Mouse (Mus musculus) hindbrain, embryonic 11.5 days (tissue): ENCODE measurements around the gene Fbxw11. TPM values are rescaled to one million over a fixed set of nuclear protein-coding genes. Genes with fewer than 3 reads are reported as not detected.

Experiments used
- ATAC-seq: fragments of 200-750 bp; cut with Nextera tagmentation; 2 replicates; pipeline ENCODE4 v1.8.0; 2017; ENCODE audit warnings: mild to moderate bottlenecking, moderate TSS enrichment, moderate library complexity; ENCODE audit not compliant: low FRiP score
- DNase-seq: peaks from one replicate; pipeline ENCODE4 v3.0.0-alpha.2; 2015; ENCODE audit warnings: low spot score
- H3K27ac ChIP-seq: fragments of 300-500 bp; sonication (generic); 2 replicates; pipeline ENCODE4 v1.5.1; 2014; ENCODE audit warnings: mild to moderate bottlenecking, low read depth, low read length
- H3K27me3 ChIP-seq: fragments of 300-500 bp; sonication (generic); 2 replicates; pipeline ENCODE4 v1.6.1; 2014; ENCODE audit warnings: mild to moderate bottlenecking, low read length, moderate library complexity, mixed read lengths; ENCODE audit not compliant: control insufficient read depth, insufficient read depth
- H3K36me3 ChIP-seq: fragments of 300-500 bp; sonication (generic); 2 replicates; pipeline ENCODE4 v1.6.1; 2014; ENCODE audit warnings: mild to moderate bottlenecking, low read length, moderate library complexity, mixed read lengths; ENCODE audit not compliant: control insufficient read depth, insufficient read depth
- H3K4me1 ChIP-seq: fragments of 300-500 bp; sonication (generic); replicated peaks from 2 replicates; pipeline ENCODE4 v1.6.1; 2014; ENCODE audit warnings: low read length, mixed read lengths; ENCODE audit not compliant: control insufficient read depth, insufficient read depth
- H3K4me2 ChIP-seq: fragments of 300-500 bp; sonication (generic); replicated peaks from 2 replicates; pipeline ENCODE4 v1.6.1; 2014; ENCODE audit warnings: mild to moderate bottlenecking, low read depth, low read length
- H3K4me3 ChIP-seq: fragments of 300-500 bp; sonication (generic); 2 replicates; pipeline ENCODE4 v1.5.1; 2014; ENCODE audit warnings: low read depth, low read length
- H3K9ac ChIP-seq: fragments of 300-500 bp; sonication (generic); 2 replicates; pipeline ENCODE4 v1.6.1; 2014; ENCODE audit warnings: low read depth, low read length
- H3K9me3 ChIP-seq: fragments of 300-500 bp; sonication (generic); 2 replicates; pipeline ENCODE4 v1.6.1; 2016; ENCODE audit warnings: low read length; ENCODE audit not compliant: control insufficient read depth
- WGBS: fragments of 180-500 bp; shearing (Covaris S2); extraction: QIAGEN DNeasy Blood & Tissue Kit; methylation state at CpG from one replicate; pipeline ENCODE4 v1.1.7; 2014; 5-methylcytosine and 5-hydroxymethylcytosine counted together
- polyA plus RNA-seq: library from polyadenylated mRNA; unstranded; fragments of >200 nt; fragmentation: Nextera tagmentation; extraction: Ambion mirVana; gene quantifications from 2 replicates; pipeline ENCODE4 v1.2.1, GENCODE M21; 2014

The Fbxw11 gene
- polyA plus RNA-seq, 1 experiment from 2014 or later = 82.7 TPM

GRCm38 (mm10) chr11:32619866-32620456 is 22.6 kb upstream of the Fbxw11 start:
- no peaks in the 10 kb centered on the region for H3K9me3 ChIP-seq
- no peak overlapping the region for H3K27ac ChIP-seq
- ATAC-seq = peak; percentile 53
- WGBS = 63% methylated on average over 6 of the region's 6 CpGs
- H3K27me3 ChIP-seq = no peaks in the 10 kb centered on the region
- no peak overlapping the region for H3K4me2 ChIP-seq
- no peak overlapping the region for H3K4me3 ChIP-seq
- DNase-seq = no peak
- H3K36me3 ChIP-seq = no peaks in the 10 kb centered on the region
- H3K4me1 ChIP-seq = peaks cover 4% of the 10 kb centered on the region; the same call in 1 of the 2 replicates
- no peak overlapping the region for H3K9ac ChIP-seq

- H3K4me3 ChIP-seq = no peak overlapping the region
- H3K9ac ChIP-seq = no peak overlapping the region
- H3K4me1 ChIP-seq = peaks cover 2% of the 10 kb centered on the region; the same call in 1 of the 2 replicates
- no peaks in the 10 kb centered on the region for H3K9me3 ChIP-seq
- ATAC-seq (no peak), DNase-seq (no peak)
- H3K36me3 ChIP-seq = no peaks in the 10 kb centered on the region
- H3K4me2 ChIP-seq = no peak overlapping the region
- no peak overlapping the region for H3K27ac ChIP-seq
- H3K27me3 ChIP-seq = no peaks in the 10 kb centered on the region
- 78% methylated on average over 12 of the region's 12 CpGs for WGBS
Measured at GRCm38 (mm10) chr11:32621831-32622478, 20.6 kb upstream of the Fbxw11 start.

- no peak for ATAC-seq
- Histone ChIP-seq H3K9ac (no peak overlapping the region), H3K4me3 (no peak overlapping the region), H3K36me3 (no peaks in the 10 kb centered on the region), H3K9me3 (no peaks in the 10 kb centered on the region), H3K4me2 (no peak overlapping the region), H3K27me3 (no peaks in the 10 kb centered on the region), H3K4me1 (peaks cover 2% of the 10 kb centered on the region; the same call in 1 of the 2 replicates), H3K27ac (no peak overlapping the region)
- no peak for DNase-seq
- WGBS = 81% methylated on average over 13 of the region's 13 CpGs
Measured at GRCm38 (mm10) chr11:32622479-32623190, 19.9 kb upstream of the Fbxw11 start.

GRCm38 (mm10) chr11:32623236-32623635 is 19.3 kb upstream of the Fbxw11 start:
- WGBS = 73% methylated on average over 5 of the region's 5 CpGs
- Histone ChIP-seq H3K36me3 (no peaks in the 10 kb centered on the region), H3K27me3 (no peaks in the 10 kb centered on the region), H3K4me3 (no peak overlapping the region), H3K27ac (no peak overlapping the region), H3K9ac (no peak overlapping the region), H3K4me2 (no peak overlapping the region), H3K4me1 (peaks cover 2% of the 10 kb centered on the region; the same call in 1 of the 2 replicates), H3K9me3 (no peaks in the 10 kb centered on the region)
- ATAC-seq (no peak), DNase-seq (no peak)

- no peak for DNase-seq
- no peaks in the 10 kb centered on the region for H3K36me3 ChIP-seq
- no peak overlapping the region for H3K4me3 ChIP-seq
- no peak overlapping the region for H3K9ac ChIP-seq
- no peaks in the 10 kb centered on the region for H3K9me3 ChIP-seq
- no peaks in the 10 kb centered on the region for H3K27me3 ChIP-seq
- no peak for ATAC-seq
- H3K4me1 ChIP-seq = peaks cover 2% of the 10 kb centered on the region; the same call in 1 of the 2 replicates
- 72% methylated on average over 6 of the region's 6 CpGs for WGBS
- H3K4me2 ChIP-seq = no peak overlapping the region
- H3K27ac ChIP-seq = no peak overlapping the region
Measured at GRCm38 (mm10) chr11:32623912-32624311, 18.6 kb upstream of the Fbxw11 start.

- 48% methylated on average over 1 of the region's 1 CpGs for WGBS
- Histone ChIP-seq H3K36me3 (no peaks in the 10 kb centered on the region), H3K9me3 (no peaks in the 10 kb centered on the region), H3K27me3 (no peaks in the 10 kb centered on the region), H3K4me1 (no peaks in the 10 kb centered on the region), H3K27ac (no peak overlapping the region), H3K4me3 (no peak overlapping the region), H3K9ac (no peak overlapping the region), H3K4me2 (no peak overlapping the region)
- ATAC-seq = no peak
- DNase-seq = no peak
Measured at GRCm38 (mm10) chr11:32625677-32626076, 16.8 kb upstream of the Fbxw11 start.

- 85% methylated on average over 6 of the region's 6 CpGs for WGBS
- Histone ChIP-seq H3K36me3 (no peaks in the 10 kb centered on the region), H3K4me2 (no peak overlapping the region), H3K9ac (no peak overlapping the region), H3K9me3 (no peaks in the 10 kb centered on the region), H3K27me3 (no peaks in the 10 kb centered on the region), H3K4me3 (no peak overlapping the region), H3K27ac (no peak overlapping the region), H3K4me1 (no peaks in the 10 kb centered on the region)
- no peak for ATAC-seq
- no peak for DNase-seq
Measured at GRCm38 (mm10) chr11:32626079-32626478, 16.4 kb upstream of the Fbxw11 start.

GRCm38 (mm10) chr11:32627900-32628299 is 14.6 kb upstream of the Fbxw11 start:
- no peaks in the 10 kb centered on the region for H3K36me3 ChIP-seq
- H3K9me3 ChIP-seq = no peaks in the 10 kb centered on the region
- no peak overlapping the region for H3K27ac ChIP-seq
- H3K27me3 ChIP-seq = no peaks in the 10 kb centered on the region
- 80% methylated on average over 6 of the region's 6 CpGs for WGBS
- H3K4me1 ChIP-seq = no peaks in the 10 kb centered on the region
- no peak overlapping the region for H3K4me3 ChIP-seq
- H3K4me2 ChIP-seq = no peak overlapping the region
- H3K9ac ChIP-seq = no peak overlapping the region
- DNase-seq = no peak
- no peak for ATAC-seq
